Mouse (Mus musculus): Measurements from ENCODE around the gene Gng11. TPM values are rescaled to one million over a fixed set of nuclear protein-coding genes. Genes with fewer than 3 reads are reported as not detected.

Gene Gng11
- polyA plus RNA-seq, 1 experiment from 2014 or later, result 123 TPM

- Histone ChIP-seq H3K4me1 (ENCODE audit: control insufficient read depth in 2 of 2, insufficient read depth in 2 of 2, low read length in 2 of 2) (no peaks in the 10 kb centered on the region), H3K9me3 (ENCODE audit: control insufficient read depth, low read length) (no peaks in the 10 kb centered on the region), H3K4me3 (ENCODE audit: control insufficient read depth in 1 of 2, insufficient read depth in 1 of 2, low read depth in 1 of 2, low read length in 2 of 2) (no peak overlapping the region), H3K27me3 (ENCODE audit: control insufficient read depth, insufficient read depth, low read length) (no peaks in the 10 kb centered on the region), H3K9ac (ENCODE audit: low read length) (no peak overlapping the region), H3K4me2 (ENCODE audit: low read length) (no peak overlapping the region), H3K27ac (replicated peaks in 1 of 2; ENCODE audit: control insufficient read depth in 1 of 2, insufficient read depth in 1 of 2, low read depth in 2 of 2, low read length in 2 of 2) (no peak overlapping the region), H3K36me3 (ENCODE audit: control insufficient read depth, insufficient read depth, low read length) (no peaks in the 10 kb centered on the region)
- 77% methylated on average over 4 of the region's 4 CpGs for WGBS
- ATAC-seq (ENCODE audit: insufficient number of reproducible peaks, insufficient read depth, low FRiP score, low read depth), result no peak
Observed at GRCm38 (mm10) chr6:3998089-3998488, 5.6 kb upstream of the Gng11 start.

GRCm38 (mm10) chr6:3999296-3999695 lies 4.4 kb upstream of the Gng11 start:
- Histone ChIP-seq H3K36me3 (ENCODE audit: control insufficient read depth, insufficient read depth, low read length) (no peaks in the 10 kb centered on the region), H3K27ac (replicated peaks in 1 of 2; ENCODE audit: control insufficient read depth in 1 of 2, insufficient read depth in 1 of 2, low read depth in 2 of 2, low read length in 2 of 2) (no peak overlapping the region)

GRCm38 (mm10) chr6:4000716-4001115 lies 3.0 kb upstream of the Gng11 start:
- Histone ChIP-seq H3K36me3 (ENCODE audit: control insufficient read depth, insufficient read depth, low read length) (no peaks in the 10 kb centered on the region), H3K9me3 (ENCODE audit: control insufficient read depth, low read length) (no peaks in the 10 kb centered on the region), H3K9ac (ENCODE audit: low read length) (no peak overlapping the region), H3K4me2 (ENCODE audit: low read length) (no peak overlapping the region), H3K27ac (replicated peaks in 1 of 2; ENCODE audit: control insufficient read depth in 1 of 2, insufficient read depth in 1 of 2, low read depth in 2 of 2, low read length in 2 of 2) (no peak overlapping the region), H3K4me3 (ENCODE audit: control insufficient read depth in 1 of 2, insufficient read depth in 1 of 2, low read depth in 1 of 2, low read length in 2 of 2) (no peak overlapping the region), H3K4me1 (ENCODE audit: control insufficient read depth in 2 of 2, insufficient read depth in 2 of 2, low read length in 2 of 2) (peaks cover 4 to 5% of the 10 kb centered on the region in 2 experiments; a peak in 2 of 4 replicates), H3K27me3 (ENCODE audit: control insufficient read depth, insufficient read depth, low read length) (no peaks in the 10 kb centered on the region)
- ATAC-seq (ENCODE audit: insufficient number of reproducible peaks, insufficient read depth, low FRiP score, low read depth), result no peak
- WGBS, result 66% methylated on average over 3 of the region's 3 CpGs

More at GRCm38 (mm10) chr6:3999296-3999695, 4.4 kb upstream of the Gng11 start:
- Histone ChIP-seq H3K4me1 (ENCODE audit: control insufficient read depth in 2 of 2, insufficient read depth in 2 of 2, low read length in 2 of 2) (no peaks in the 10 kb centered on the region), H3K4me3 (ENCODE audit: control insufficient read depth in 1 of 2, insufficient read depth in 1 of 2, low read depth in 1 of 2, low read length in 2 of 2) (no peak overlapping the region), H3K4me2 (ENCODE audit: low read length) (no peak overlapping the region), H3K27me3 (ENCODE audit: control insufficient read depth, insufficient read depth, low read length) (no peaks in the 10 kb centered on the region), H3K9ac (ENCODE audit: low read length) (no peak overlapping the region), H3K9me3 (ENCODE audit: control insufficient read depth, low read length) (no peaks in the 10 kb centered on the region)
- 64% methylated on average over 6 of the region's 6 CpGs for WGBS
- no peak for ATAC-seq (ENCODE audit: insufficient number of reproducible peaks, insufficient read depth, low FRiP score, low read depth)

GRCm38 (mm10) chr6:4003445-4003844 lies 259 bp upstream of the Gng11 start:
- no peak overlapping the region for H3K9ac ChIP-seq (ENCODE audit: low read length)

GRCm38 (mm10) chr6:4004808-4005207 lies 1.1 kb downstream of the Gng11 start:
- H3K36me3 ChIP-seq (ENCODE audit: control insufficient read depth, insufficient read depth, low read length), result peaks cover 6% of the 10 kb centered on the region; the same call in 1 of the 2 replicates
- no peak for ATAC-seq (ENCODE audit: insufficient number of reproducible peaks, insufficient read depth, low FRiP score, low read depth)
- H3K4me2 ChIP-seq (ENCODE audit: low read length), result peak overlapping the region; percentile 75
- peak overlapping the region in 1 of 2 experiments; percentile 62; a peak in 3 of 4 replicates for H3K4me3 ChIP-seq (ENCODE audit: control insufficient read depth in 1 of 2, insufficient read depth in 1 of 2, low read depth in 1 of 2, low read length in 2 of 2)
- H3K9me3 ChIP-seq (ENCODE audit: control insufficient read depth, low read length), result no peaks in the 10 kb centered on the region
- WGBS, result 65% methylated on average over 2 of the region's 2 CpGs
- H3K4me1 ChIP-seq (ENCODE audit: control insufficient read depth in 2 of 2, insufficient read depth in 2 of 2, low read length in 2 of 2), result peaks cover 6 to 19% of the 10 kb centered on the region in 2 experiments; a peak in 3 of 4 replicates
- H3K27me3 ChIP-seq (ENCODE audit: control insufficient read depth, insufficient read depth, low read length), result no peaks in the 10 kb centered on the region
- H3K27ac ChIP-seq (replicated peaks in 1 of 2; ENCODE audit: control insufficient read depth in 1 of 2, insufficient read depth in 1 of 2, low read depth in 2 of 2, low read length in 2 of 2), result peak overlapping the region in 1 of 2 experiments; percentile 93; a peak in 2 of 4 replicates
- H3K9ac ChIP-seq (ENCODE audit: low read length), result peak overlapping the region; percentile 86

More at GRCm38 (mm10) chr6:4003445-4003844, 259 bp upstream of the Gng11 start:
- H3K27me3 ChIP-seq (ENCODE audit: control insufficient read depth, insufficient read depth, low read length), result no peaks in the 10 kb centered on the region
- WGBS, result 39% methylated on average over 4 of the region's 4 CpGs
- H3K9me3 ChIP-seq (ENCODE audit: control insufficient read depth, low read length), result no peaks in the 10 kb centered on the region
- peak overlapping the region; percentile 93 to 96 for H3K27ac ChIP-seq (replicated peaks in 1 of 2; ENCODE audit: control insufficient read depth in 1 of 2, insufficient read depth in 1 of 2, low read depth in 2 of 2, low read length in 2 of 2)
- no peak for ATAC-seq (ENCODE audit: insufficient number of reproducible peaks, insufficient read depth, low FRiP score, low read depth)
- H3K36me3 ChIP-seq (ENCODE audit: control insufficient read depth, insufficient read depth, low read length), result peaks cover 3% of the 10 kb centered on the region; the same call in 1 of the 2 replicates
- peak overlapping the region; percentile 62 to 72 for H3K4me3 ChIP-seq (ENCODE audit: control insufficient read depth in 1 of 2, insufficient read depth in 1 of 2, low read depth in 1 of 2, low read length in 2 of 2)
- H3K4me1 ChIP-seq (ENCODE audit: control insufficient read depth in 2 of 2, insufficient read depth in 2 of 2, low read length in 2 of 2), result peaks cover 4 to 13% of the 10 kb centered on the region in 2 experiments; a peak in 2 of 4 replicates
- peak overlapping the region; percentile 75 for H3K4me2 ChIP-seq (ENCODE audit: low read length)

- 48% methylated on average over 2 of the region's 2 CpGs for WGBS
- H3K27ac ChIP-seq (replicated peaks in 1 of 2; ENCODE audit: control insufficient read depth in 1 of 2, insufficient read depth in 1 of 2, low read depth in 2 of 2, low read length in 2 of 2), result peak overlapping the region in 1 of 2 experiments; percentile 41; a peak in 1 of 4 replicates
Observed at GRCm38 (mm10) chr6:4008501-4009040, 4.9 kb downstream of the Gng11 start.

GRCm38 (mm10) chr6:4009548-4009947 lies 5.8 kb downstream of the Gng11 start:
- ATAC-seq (ENCODE audit: insufficient number of reproducible peaks, insufficient read depth, low FRiP score, low read depth), result no peak; the same call in 1 of the 2 replicates
- peak overlapping the region in 1 of 2 experiments; percentile 50; a peak in 2 of 4 replicates for H3K27ac ChIP-seq (replicated peaks in 1 of 2; ENCODE audit: control insufficient read depth in 1 of 2, insufficient read depth in 1 of 2, low read depth in 2 of 2, low read length in 2 of 2)
- no peak overlapping the region for H3K4me2 ChIP-seq (ENCODE audit: low read length)
- peaks cover 6 to 19% of the 10 kb centered on the region in 2 experiments; a peak in 3 of 4 replicates for H3K4me1 ChIP-seq (ENCODE audit: control insufficient read depth in 2 of 2, insufficient read depth in 2 of 2, low read length in 2 of 2)
- H3K4me3 ChIP-seq (ENCODE audit: control insufficient read depth in 1 of 2, insufficient read depth in 1 of 2, low read depth in 1 of 2, low read length in 2 of 2), result no peak overlapping the region
- no peaks in the 10 kb centered on the region for H3K27me3 ChIP-seq (ENCODE audit: control insufficient read depth, insufficient read depth, low read length)
- peaks cover 6% of the 10 kb centered on the region; the same call in 1 of the 2 replicates for H3K36me3 ChIP-seq (ENCODE audit: control insufficient read depth, insufficient read depth, low read length)
- H3K9me3 ChIP-seq (ENCODE audit: control insufficient read depth, low read length), result no peaks in the 10 kb centered on the region
- H3K9ac ChIP-seq (ENCODE audit: low read length), result no peak overlapping the region

More at GRCm38 (mm10) chr6:4008501-4009040, 4.9 kb downstream of the Gng11 start:
- H3K36me3 ChIP-seq (ENCODE audit: control insufficient read depth, insufficient read depth, low read length), result peaks cover 6% of the 10 kb centered on the region; the same call in 1 of the 2 replicates
- no peak overlapping the region for H3K4me3 ChIP-seq (ENCODE audit: control insufficient read depth in 1 of 2, insufficient read depth in 1 of 2, low read depth in 1 of 2, low read length in 2 of 2)
- ATAC-seq (ENCODE audit: insufficient number of reproducible peaks, insufficient read depth, low FRiP score, low read depth), result no peak
- no peaks in the 10 kb centered on the region for H3K27me3 ChIP-seq (ENCODE audit: control insufficient read depth, insufficient read depth, low read length)
- no peak overlapping the region for H3K9ac ChIP-seq (ENCODE audit: low read length)
- H3K9me3 ChIP-seq (ENCODE audit: control insufficient read depth, low read length), result no peaks in the 10 kb centered on the region
- H3K4me2 ChIP-seq (ENCODE audit: low read length), result no peak overlapping the region
- peaks cover 6 to 19% of the 10 kb centered on the region in 2 experiments; a peak in 3 of 4 replicates for H3K4me1 ChIP-seq (ENCODE audit: control insufficient read depth in 2 of 2, insufficient read depth in 2 of 2, low read length in 2 of 2)
